Mouse (Mus musculus) fat pad, adult 2 months (tissue): ENCODE results near the gene Tefm.

Experiments used
- DNase-seq: peaks from one replicate; pipeline ENCODE4 v3.0.0-alpha.2; 2011; ENCODE audit warnings: low read depth, low spot score; ENCODE audit errors: extremely low read depth

Tefm gene

DNA sequence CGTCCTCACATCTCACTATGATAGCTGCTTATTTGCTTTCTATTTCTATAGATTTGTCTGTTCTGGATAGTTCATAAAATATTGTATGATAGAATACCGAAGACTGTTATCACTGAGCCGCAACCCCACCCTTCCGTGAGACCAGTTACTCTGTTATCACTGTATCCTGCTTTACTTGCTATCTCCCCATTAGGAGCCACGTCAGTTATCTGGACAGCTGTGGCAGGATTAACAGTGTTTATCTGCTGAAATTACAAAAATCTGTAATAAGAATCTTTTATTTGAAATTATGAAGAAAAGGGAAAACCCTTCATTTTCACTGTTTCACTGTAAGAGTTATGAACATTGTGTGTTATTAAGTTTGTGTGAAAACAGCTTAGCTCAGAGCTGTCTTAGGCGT, 40.7 kb downstream of the Tefm start:
- DNase-seq = no peak

DNA sequence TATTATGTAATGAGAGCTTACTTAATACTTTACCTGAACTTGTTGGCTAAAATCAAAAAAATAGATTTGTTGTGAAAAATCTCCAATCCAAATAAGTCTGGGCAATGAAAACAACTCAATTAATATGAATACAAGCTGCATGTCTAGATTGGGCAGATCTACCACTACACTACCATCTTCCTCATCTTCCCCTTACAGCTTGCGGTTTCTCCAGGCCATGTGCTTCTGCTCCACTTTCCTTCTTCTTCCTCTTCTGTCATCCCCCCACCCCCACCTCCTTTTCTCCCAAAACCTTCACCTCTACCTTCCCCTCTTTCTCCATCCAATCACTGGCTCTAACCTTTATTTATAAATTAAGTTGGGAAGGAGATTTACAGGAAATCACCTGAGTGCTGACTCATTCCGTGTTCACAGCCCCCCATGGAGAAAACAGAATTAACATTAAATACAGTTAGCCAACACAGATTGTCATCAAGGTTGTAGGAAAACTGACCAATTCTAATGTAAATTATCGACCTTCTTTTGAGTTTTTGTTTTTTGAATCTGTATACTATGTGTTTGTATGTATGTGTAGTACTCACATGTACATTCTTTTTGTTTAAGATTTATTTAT, 43.4 kb downstream of the Tefm start:
- DNase-seq = no peak

- no peak for DNase-seq
These were observed 51.3 kb downstream of the Tefm start for GRCm38 (mm10) chr11:80090555-80091164.

DNA sequence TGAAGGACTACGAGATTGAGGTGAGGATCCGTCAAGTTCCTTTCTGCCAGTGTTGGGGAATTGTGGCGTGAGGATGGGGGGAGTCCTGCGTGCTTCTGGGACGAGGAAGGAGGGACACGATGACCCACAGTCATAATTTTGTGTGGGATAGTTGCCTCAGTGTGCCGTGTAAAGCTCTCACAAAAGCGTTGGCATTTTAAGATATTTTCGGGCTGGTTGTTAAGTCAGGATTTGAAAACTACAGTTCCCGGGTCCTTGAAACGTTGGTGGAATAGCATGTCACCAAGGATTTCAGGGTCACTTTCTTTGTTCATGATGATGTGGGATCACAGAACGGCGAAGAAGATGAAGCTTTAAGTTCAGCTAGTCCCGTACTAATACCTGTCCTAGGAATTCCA, 52.2 kb downstream of the Tefm start:
- DNase-seq = no peak

GRCm38 (mm10) chr11:80088917-80089816, 52.8 kb downstream of the Tefm start, which contains the start of gene Atad5:
TSS of gene Atad5 (plus strand) at chr11:80089400.
- no peak for DNase-seq

DNA sequence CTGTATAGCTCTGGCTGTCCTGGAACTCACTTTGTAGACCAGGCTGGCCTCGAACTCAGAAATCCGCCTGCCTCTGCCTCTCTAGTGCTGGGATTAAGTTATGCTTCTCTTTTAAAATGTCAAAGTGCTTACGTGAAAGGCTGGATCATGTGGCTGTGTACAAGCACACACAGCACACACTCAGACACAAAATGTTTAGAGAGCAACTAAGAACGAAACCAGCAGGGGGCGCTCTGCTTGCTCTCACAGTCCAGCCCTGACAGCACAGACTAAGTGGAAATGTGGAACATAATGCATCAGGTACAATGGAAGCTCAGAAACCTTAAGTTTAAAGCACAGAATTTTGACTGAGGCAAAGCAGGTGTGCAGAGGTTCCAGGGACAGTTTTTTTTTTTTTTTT, 55.1 kb downstream of the Tefm start:
- DNase-seq = no peak
